Mouse (Mus musculus) adipocyte (in vitro differentiated cells): ENCODE measurements at regions not wholly inside any gene's neighbourhood (a gene's known extent, or its start where the extent isn't known, plus 50 kb on each side); places are given as distances from the start of the nearest gene placed in this dataset.

Experiments used
- DNase-seq: peaks from one replicate; pipeline ENCODE4 v3.0.0-alpha.2; 2016; ENCODE audit warnings: low spot score

DNA sequence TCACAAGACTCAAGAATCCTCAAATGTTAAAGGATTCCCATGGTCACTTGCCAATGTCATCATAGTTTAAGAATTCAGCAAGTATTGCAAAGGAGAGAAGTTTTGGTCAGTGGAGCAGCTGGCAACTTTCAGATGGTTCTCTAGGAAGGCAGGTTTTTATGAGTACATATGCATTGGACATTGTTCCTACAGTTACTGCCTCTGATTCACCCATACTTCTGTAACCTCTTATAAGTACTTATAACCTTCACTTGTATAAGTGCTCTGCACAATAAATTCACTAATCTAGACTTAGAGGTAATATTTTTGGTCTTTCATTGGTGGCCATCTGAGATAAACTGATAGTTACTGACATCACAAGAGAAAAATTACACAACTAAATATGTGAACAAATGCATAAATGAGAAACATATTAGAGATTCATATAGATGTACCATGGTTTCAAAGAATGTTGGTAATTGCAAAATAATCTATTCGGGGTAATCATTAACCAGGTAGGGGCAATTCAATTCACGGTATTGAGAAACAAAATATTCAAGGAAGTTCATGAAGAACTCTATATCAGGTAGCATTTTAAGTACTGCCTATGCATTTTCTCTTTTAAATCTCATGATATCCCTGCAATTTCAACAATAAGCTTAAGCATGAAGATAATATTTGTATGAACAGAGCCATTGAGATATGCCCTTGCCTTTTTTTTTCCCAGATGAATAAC, 1059.6 kb downstream of the Pla2g4a start:
- DNase-seq: no peak

DNA sequence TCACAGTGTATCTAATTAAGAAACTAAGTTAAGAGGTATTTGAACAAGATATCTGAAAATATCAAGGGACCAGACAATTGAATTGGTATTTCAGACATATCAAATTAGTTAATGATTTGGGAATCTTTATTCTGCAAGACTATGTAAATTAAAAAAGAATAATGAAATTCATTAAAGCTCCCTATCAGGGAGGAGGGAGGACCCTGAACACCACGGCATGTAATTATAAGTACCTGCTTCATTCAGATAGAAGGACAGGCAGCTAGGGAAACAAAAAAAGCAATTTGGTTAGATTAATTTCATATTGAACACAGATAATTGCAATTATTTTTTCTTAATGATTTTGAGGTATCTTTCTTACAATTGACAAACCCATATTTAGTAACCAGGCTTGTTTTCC, 1090.3 kb downstream of the Pla2g4a start:
- DNase-seq: no peak

DNA sequence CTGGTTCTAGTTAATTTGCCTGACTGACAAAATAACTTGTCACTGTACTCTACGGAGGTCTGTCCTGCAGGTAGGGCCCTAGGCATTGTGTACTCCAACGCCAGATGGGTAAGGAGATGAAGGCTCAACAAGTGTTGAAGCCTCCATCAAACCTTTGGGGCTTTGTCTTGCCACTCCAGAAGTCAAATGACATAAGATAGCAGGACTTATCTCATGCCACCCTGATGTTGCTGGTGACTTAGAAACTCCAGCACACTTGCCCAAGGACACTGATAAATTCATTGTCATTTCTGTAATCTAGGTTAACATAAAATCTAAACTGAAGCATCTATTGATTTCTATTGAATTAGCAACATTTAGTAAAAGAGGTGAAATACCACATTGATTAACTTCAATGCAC, 1097.5 kb downstream of the Pla2g4a start:
- DNase-seq: no peak

DNA sequence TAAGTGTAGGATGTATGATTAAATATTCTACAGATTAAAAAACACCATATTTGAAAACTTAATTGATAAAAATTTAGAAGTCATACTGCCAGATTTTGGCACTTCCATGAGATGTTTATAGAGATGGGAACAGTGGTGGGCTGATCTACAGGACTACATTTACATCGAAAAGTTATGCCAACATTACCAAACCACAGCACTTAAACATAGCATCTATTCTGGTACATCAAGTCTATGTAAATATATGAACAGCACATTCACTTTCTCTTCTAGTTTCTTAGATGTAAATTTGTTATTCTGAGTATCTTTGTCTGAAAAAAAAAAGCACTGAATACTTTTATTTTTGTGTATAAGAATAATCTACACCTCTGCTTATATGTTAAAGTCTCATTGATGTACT, 1108.1 kb downstream of the Pla2g4a start:
- DNase-seq: no peak

DNA sequence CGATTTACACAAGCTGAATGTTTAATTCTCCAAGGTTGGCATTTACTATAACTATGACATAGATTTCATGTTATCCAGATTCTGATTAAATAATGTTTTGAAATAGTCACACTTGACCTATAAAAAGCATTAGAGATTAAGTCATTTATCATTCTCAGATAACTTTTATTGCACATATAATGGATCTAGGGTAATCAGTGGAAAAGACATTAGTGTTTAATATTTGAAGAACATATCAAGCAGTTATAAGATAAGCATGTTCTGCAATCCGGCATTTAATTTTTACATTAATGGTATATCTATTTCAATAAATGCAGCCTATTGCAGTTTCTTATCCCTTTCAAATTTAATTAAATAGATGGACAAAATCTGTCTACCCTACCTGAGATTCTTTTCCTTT, 1114.5 kb downstream of the Pla2g4a start:
- DNase-seq: no peak

DNA sequence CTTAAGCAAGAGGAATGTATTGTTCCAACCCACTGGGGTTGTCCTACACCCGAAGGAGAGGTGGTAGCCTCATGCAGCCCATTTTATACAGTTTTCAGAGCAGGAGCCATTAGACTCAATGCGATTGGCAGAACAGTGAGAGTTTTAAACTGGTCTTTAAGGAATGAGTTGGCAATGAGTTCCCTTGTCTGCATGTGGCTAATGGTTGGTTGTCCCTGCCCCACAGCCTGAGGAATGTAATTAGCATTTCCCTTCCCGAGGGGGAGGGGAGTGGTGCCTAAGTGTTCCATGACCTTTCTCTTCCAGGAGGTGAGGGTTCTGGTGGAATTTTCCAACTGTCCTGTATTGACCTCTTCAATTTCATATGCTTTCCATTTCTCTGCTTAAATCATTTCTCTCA, 1137.9 kb downstream of the Pla2g4a start:
- no peak for DNase-seq

DNA sequence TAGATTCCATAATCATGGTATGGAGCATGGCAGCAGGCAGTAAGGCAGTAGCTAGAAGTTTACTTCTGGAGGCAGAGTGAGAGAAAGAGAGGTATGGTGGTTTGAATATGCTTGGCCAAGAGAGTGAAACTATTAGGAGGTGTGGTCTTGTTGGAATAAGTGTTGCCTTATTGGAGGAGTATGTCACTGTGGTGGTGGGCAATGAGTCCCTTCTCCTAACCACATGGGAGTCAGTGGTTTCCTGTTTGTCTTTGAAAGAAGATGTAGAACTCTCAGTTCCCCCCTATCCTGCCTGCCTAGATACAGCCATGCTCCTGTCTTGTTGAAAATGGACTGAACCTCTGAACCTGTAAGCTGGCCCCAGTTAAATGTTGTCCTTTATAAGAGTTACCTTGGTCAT, 1152.4 kb downstream of the Pla2g4a start:
- DNase-seq: no peak

DNA sequence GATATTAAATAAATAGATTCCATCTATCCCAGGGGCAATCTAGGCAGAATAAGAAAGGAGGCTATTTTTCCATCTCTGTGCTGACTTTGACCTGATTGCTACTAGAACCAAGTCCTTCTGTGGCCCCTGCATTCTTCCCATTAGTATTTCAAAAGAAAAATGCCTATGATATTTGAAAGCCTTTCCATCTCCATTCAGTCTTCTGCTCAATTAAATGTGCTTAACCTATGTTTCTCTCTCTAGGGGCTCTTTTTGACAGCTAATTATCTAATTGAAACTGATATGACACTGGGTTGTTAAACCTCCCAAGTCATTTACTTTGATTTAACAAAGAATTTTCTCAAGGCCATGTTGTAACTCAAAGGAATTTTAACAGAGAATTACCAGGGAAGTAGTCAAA, 1164.0 kb downstream of the Pla2g4a start:
- DNase-seq: no peak

DNA sequence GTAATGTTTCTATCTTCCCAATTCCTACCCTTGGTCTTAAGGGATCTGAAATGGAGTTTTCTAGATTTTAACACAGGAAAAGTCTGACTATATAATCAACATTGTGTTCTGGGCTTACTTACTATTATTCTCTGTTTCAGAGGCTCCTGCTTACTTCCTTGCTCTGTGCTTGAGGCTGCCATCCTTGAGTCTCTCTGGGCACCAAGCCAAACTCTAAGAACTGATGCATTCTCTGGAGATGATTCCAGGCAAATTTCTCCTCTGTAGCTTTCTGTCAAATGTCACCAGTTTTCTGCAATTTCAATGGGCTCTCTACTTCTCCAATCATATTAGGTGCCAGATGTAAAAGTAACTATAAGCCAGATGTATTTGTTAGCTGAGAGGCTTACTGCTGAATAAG, 1210.3 kb downstream of the Pla2g4a start:
- no peak for DNase-seq

DNA sequence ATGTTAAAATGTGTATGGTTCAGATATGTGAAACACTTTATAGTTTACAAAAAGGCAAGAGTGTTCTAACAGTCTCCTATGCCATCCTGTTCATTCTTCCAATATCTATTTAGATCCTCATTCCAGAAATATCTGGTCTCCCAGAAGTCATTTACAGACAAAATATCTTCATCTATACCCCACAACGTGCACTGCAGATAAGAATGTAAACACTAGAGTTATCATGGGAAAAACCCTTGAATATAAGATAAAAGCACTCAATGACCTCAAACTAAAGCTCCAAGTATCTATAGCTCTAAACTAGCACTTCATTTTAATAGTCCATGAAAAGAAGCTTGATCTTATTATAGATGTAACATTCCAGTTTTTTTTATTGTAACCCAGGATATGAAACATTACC, 1239.0 kb downstream of the Pla2g4a start:
- no peak for DNase-seq

DNA sequence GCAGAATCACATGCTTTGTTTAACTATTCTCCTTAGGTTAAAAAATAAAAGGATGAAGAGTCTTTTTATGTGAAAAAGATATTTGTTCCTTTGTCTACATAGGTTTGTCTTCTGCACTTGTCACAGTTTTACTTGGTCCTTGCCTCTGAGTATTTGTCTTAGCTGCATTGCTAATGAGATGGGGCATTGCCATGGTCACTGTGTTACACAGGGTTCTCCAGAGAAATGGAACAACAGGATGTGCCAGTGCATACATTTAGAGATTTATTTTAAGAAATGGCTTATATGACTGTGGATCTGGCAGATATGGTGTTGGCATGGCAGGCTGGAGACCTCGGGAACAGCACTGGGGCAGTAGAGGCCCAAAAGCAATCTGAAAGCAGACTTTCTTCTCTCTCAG, 1239.7 kb downstream of the Pla2g4a start:
- no peak for DNase-seq

DNA sequence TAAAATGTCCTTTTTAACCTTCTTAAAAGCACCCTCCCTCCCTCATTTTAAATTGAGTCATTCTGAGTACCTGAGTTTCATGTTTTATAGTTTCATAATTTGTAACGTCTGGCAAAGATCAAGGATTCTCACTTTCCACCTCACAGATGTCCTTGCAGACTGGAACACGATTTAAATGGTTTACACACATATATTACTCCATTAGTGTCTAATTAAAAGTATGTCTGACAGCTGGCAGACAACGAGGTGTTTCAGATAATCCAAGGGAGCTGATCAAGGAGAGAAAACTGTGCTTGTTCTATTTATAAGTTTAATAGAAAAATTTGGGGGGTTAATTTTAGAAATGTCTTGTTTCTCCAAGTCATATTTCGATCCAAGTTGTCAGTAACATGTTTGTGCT, 1240.1 kb downstream of the Pla2g4a start:
- DNase-seq: no peak

DNA sequence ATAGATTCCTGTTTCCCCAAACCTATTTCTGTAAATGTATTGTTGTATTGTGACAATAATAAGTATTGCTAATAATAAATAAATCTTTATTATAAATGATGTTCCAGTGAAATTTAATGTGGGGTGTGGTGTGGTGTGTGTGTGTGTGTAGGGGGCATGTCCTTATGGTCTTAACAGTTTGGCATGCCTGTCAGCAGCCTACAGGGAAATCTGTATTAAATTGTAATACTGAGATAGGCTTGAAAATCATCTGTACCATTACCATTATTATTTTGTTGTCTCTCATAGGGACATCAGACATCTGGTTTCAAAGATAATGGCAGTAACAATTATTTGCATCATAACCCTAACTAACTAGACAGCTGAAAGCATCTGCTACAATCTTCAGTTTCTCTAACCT, 1253.0 kb downstream of the Pla2g4a start:
- no peak for DNase-seq

DNA sequence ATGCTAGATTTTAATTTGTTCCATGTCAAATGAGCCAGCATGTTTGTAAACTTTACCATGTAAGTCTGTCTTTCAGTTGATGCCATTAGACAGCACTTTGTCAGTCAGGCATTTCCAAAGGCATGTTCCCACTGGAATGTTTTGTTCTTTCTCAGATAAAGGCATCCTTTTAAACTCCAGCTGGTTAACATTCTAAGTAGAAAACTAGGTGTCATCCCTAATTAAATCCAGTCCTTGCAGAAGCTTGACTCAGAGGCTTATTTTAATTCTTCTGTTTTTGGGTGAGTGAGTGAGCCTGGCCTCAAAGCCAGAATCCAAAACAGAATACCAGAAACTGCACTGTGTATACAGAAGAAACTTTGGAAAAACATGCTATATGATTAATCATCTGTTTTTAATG, 1253.4 kb downstream of the Pla2g4a start:
- no peak for DNase-seq

DNA sequence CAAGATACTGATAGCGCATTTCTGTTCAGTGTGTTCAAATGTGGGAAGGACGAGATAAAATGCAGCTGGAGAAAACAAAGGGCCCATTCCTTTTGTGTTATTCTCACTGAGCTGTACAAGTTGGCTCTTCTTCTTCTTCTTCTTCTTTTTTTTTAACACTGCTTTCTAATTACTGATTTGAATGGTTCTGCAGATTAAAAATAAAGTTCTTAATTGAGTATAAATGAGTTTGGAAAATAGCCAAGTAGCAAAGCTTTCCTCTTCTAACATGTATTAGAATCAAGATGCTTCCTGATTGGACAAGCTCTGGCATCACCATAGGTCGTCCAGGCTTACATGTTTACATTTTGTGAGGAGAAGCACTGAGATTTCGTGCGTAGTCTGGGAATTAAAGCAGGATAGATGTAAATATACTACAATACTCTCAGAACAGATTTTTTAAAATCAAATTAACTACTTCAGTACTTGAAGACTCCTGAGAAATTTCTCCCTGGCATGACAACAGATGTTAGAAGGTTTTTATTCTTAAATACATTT, 1254.8 kb downstream of the Pla2g4a start:
- DNase-seq: no peak

DNA sequence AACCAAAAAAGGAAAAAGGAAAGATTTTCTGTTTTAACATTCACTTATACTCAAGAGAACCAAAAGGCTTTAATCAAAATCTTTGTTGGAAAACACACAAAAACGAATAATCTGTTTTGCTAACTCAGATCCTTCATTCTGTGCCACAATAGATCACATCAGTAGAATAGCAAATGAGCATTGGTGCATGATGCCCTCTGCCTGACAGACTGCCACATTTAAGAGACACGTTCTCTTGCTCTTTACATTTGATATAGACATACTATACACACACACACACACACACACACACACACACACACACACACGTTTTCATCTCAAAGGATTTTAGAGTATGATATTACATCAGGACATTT, 1260.5 kb downstream of the Pla2g4a start:
- no peak for DNase-seq

DNA sequence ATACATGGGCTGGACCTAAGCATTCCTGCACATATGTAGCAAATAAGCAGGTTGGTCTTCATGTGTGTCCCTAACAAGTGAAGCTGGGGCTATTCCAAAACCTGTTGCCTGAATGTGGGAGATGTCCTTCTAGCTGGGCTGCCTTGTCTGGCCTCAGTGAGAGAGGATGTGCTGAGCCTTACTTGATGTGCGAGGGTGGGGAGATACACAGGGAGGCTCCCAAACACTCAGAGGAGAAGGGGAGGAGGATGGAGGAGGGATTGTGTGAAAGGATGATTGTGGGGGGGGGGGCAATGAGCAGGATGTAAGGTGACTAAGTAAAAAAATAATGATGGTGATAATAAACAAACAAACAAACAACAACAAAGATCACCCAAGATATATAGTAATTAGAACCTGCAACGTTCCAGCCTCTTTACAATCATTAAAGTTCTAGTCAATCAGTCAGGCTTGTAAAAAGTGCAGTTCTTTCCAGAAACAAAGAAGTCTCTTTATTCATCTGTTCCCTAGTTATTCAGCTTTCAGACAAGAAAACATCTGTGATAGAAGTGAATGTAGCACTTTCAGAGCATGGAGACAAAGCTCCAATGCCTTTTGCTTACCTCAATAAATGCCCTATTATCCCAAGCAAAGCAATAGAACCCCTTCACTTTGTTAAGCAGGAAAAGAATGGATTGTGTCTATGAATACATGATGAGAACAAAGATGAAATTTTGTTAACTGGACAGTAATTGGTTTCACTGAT, 1261.1 kb downstream of the Pla2g4a start:
- no peak for DNase-seq

DNA sequence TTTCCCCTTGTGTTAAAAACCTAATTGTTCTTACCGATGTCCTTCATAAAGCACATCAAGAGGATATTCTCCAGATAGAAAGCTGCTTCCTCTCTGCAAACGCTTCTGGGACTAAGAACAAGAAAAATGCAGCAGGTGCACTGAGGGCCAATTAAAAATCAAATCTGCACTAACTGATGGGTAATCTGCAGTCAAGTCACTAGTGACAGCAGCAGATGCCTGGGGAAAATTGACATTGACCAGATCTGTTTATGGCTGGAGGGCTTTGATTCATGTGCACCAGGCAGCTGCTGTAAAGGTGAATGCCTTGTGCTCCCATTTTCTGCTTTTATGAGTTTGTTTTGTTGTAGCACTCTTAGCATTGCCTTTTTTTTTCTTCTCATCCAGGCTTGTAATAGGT, 1271.0 kb downstream of the Pla2g4a start:
- DNase-seq: no peak

DNA sequence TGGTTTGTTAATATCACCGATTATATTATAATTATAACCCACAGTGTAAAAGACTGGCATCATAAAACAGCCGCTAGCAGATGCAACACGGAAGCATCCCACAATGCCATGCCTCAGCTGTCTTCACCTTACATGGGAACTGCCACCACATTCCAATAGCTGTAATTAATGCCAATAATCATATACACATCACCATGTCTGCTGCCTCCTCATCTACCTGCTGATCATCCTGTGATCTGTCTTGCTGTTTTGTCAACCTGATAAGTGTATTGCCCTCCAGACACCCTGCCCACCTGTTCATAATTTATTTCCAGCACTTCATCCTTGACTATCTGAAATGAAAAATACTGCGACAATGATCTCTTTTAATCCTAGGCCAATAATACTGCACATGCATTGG, 1271.5 kb downstream of the Pla2g4a start:
- no peak for DNase-seq

DNA sequence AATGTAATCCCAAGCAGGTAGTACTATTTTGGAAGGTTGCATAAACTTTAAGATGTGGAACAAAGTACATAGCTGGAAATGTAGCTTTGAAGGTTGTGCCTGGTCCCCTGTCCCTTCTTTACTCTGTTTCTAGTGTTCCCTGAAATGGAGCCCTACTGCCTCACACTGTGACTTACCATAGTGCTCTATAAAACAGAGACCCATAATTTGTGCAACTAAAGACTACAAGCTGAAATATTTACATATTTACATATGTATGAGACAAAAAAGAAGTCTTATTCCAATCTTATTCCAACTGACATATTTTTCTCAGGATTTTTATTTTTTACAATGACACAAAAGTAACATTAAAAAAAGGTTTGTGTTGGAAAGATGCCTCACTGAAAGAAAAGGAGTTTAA, 1285.6 kb downstream of the Pla2g4a start:
- no peak for DNase-seq

DNA sequence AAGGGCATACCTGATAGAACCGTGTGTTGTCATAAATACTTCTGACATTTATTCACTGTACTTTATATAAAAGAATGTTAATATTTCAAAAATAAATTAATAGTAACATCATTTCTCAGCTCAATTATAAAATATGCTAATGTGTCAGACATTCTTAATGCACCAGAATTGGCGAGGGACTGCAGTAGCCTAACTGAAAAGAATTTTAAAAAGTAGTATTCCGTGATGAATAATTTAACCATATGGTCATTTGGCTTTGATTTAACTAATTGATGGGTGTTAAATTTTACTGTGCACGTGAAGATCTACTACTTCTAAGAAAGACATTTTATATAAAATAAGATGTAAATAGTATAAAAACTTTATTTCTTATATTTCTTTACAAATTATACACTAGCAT, 1296.7 kb downstream of the Pla2g4a start:
- no peak for DNase-seq

DNA sequence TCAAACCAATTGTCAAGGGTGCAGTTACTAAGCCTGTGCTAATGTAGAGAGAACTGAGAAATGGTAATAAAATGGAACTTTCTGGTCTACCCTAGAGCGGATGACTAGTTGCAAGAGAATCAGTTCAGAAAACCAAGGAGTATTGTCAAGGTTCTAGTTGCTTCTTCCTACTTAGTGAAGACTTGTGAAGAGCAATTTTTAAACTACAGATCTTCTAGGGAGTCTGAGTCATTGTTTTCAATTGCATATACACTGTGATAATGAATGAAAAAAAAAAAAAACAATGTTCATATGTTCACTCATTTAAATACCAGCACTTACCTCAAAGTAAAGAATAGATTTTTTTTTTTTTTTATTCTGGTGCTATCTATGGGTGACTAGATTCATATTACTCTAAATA, 1304.1 kb downstream of the Pla2g4a start:
- no peak for DNase-seq
